Mouse (Mus musculus) embryonic facial prominence, embryonic 15.5 days (tissue): ENCODE measurements around the gene Olfr1058. TPM values are rescaled to one million over a fixed set of nuclear protein-coding genes. Genes with fewer than 3 reads are reported as not detected.
"Not testable (repeated sequence)": the region's sequence is repeated elsewhere in the genome, so short reads cannot be mapped to it uniquely, and the experiment has no call there.

Experiments used
- ATAC-seq: fragments of 200-750 bp; cut with Nextera tagmentation; 2 replicates; pipeline ENCODE4 v1.8.0; 2017; ENCODE audit warnings: low read depth, moderate TSS enrichment; ENCODE audit not compliant: insufficient number of reproducible peaks, low FRiP score, low TSS enrichment
- H3K27ac ChIP-seq: fragments of 300-500 bp; sonication (generic); replicated peaks from 2 replicates; pipeline ENCODE4 v1.5.1; 2015; ENCODE audit warnings: mild to moderate bottlenecking, inconsistent platforms
- H3K27me3 ChIP-seq: fragments of 300-500 bp; sonication (generic); 2 replicates; pipeline ENCODE4 v1.6.1; 2015; ENCODE audit warnings: inconsistent platforms
- H3K36me3 ChIP-seq: fragments of 300-500 bp; sonication (generic); 2 replicates; pipeline ENCODE4 v1.6.1; 2015; ENCODE audit warnings: mild to moderate bottlenecking, inconsistent platforms
- H3K4me1 ChIP-seq: fragments of 300-500 bp; sonication (generic); 2 replicates; pipeline ENCODE4 v1.6.1; 2015; ENCODE audit warnings: inconsistent platforms
- H3K4me2 ChIP-seq: fragments of 300-500 bp; sonication (generic); replicated peaks from 2 replicates; pipeline ENCODE4 v1.6.1; 2015; ENCODE audit warnings: mild to moderate bottlenecking, inconsistent platforms
- H3K4me3 ChIP-seq: fragments of 300-500 bp; sonication (generic); replicated peaks from 2 replicates; pipeline ENCODE4 v1.5.1; 2015; ENCODE audit warnings: mild to moderate bottlenecking, inconsistent platforms
- H3K9ac ChIP-seq: fragments of 300-500 bp; sonication (generic); 2 replicates; pipeline ENCODE4 v1.6.1; 2015; ENCODE audit warnings: inconsistent platforms
- H3K9me3 ChIP-seq: fragments of 300-500 bp; sonication (generic); replicated peaks from 2 replicates; pipeline ENCODE4 v1.6.1; 2016; ENCODE audit warnings: inconsistent platforms
- WGBS: fragments of 180-500 bp; shearing (Covaris S2); methylation state at CpG from one replicate; pipeline ENCODE4 v1.1.7; 2015; 5-methylcytosine and 5-hydroxymethylcytosine counted together
- polyA plus RNA-seq: library from polyadenylated mRNA; unstranded; fragments of >200 nt; fragmentation: Nextera tagmentation; extraction: Ambion mirVana; gene quantifications from 2 replicates; pipeline ENCODE4 v1.2.1, GENCODE M21; 2015

Olfr1058 gene
- polyA plus RNA-seq, result 0.22 and 0.98 TPM in 2 replicates

- H3K36me3 ChIP-seq, H3K4me1 ChIP-seq, H3K27me3 ChIP-seq, H3K27ac ChIP-seq, H3K9me3 ChIP-seq, ATAC-seq, H3K4me2 ChIP-seq, H3K9ac ChIP-seq, H3K4me3 ChIP-seq: not testable (repeated sequence)
Measured at GRCm38 (mm10) chr2:86388461-86388860, at the start of gene Olfr1058. Gene Olfr1058, minus strand, starts transcription at chr2:86388561.

GRCm38 (mm10) chr2:86428511-86428910, 40.1 kb upstream of the Olfr1058 start:
- ATAC-seq, H3K4me2 ChIP-seq, H3K36me3 ChIP-seq, H3K4me1 ChIP-seq, H3K27ac ChIP-seq, H3K9ac ChIP-seq, H3K27me3 ChIP-seq, H3K9me3 ChIP-seq, H3K4me3 ChIP-seq: not testable (repeated sequence)
- WGBS, result 75% methylated on average over 8 of the region's 8 CpGs

GRCm38 (mm10) chr2:86426649-86427048, 38.3 kb upstream of the Olfr1058 start, which contains the start of gene Olfr1062:
Gene Olfr1062, minus strand, starts transcription at chr2:86426749.
- H3K27me3 ChIP-seq, H3K4me1 ChIP-seq, ATAC-seq, H3K4me2 ChIP-seq, H3K4me3 ChIP-seq, H3K9ac ChIP-seq, H3K9me3 ChIP-seq, H3K27ac ChIP-seq, H3K36me3 ChIP-seq: not testable (repeated sequence)

GRCm38 (mm10) chr2:86413950-86414349, 25.6 kb upstream of the Olfr1058 start, which contains the start of gene Olfr1061:
Gene Olfr1061, minus strand, starts transcription at chr2:86414050.
- WGBS, result 77% methylated on average over 1 of the region's 1 CpGs

DNA sequence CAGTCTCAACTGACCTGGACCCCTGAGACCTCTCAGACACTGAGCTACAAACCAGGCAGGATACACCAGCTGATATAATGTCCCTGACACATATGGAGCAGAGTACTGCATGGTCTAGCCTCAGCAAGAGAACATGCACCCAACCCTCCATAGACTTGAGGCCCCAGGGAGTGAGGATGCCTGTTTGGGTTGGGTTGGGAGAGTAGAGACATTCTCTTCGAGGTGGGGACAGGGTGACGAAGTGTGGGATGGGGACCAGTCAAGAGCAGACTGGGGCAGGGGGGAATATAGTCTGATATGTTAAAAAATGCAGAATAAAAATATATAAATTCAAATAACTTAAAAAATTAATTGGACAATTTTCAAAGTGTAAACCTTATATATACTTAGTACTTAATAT, 6.8 kb upstream of the Olfr1058 start:
- Histone ChIP-seq H3K4me3 (no peak overlapping the region), H3K9me3 (no peaks in the 10 kb centered on the region), H3K4me2 (no peak overlapping the region), H3K4me1 (no peaks in the 10 kb centered on the region), H3K36me3 (no peaks in the 10 kb centered on the region), H3K9ac (no peak overlapping the region), H3K27me3 (no peaks in the 10 kb centered on the region), H3K27ac (no peak overlapping the region)
- WGBS, result 88% methylated on average over 2 of the region's 2 CpGs
- no peak for ATAC-seq

More at GRCm38 (mm10) chr2:86413950-86414349, 25.6 kb upstream of the Olfr1058 start, which contains the start of gene Olfr1061:
- no peaks in the 10 kb centered on the region for H3K27me3 ChIP-seq
- no peaks in the 10 kb centered on the region for H3K36me3 ChIP-seq
- H3K4me2 ChIP-seq, result no peak within 1 kb of the TSS
- H3K4me3 ChIP-seq, result no peak within 1 kb of the TSS
- no peak within 1 kb of the TSS for H3K9ac ChIP-seq
- no peak within 1 kb of the TSS for H3K27ac ChIP-seq
- ATAC-seq, result no peak
- no peaks in the 10 kb centered on the region for H3K9me3 ChIP-seq
- H3K4me1 ChIP-seq, result no peaks in the 10 kb centered on the region

GRCm38 (mm10) chr2:86378293-86378692, 10.1 kb downstream of the Olfr1058 start, which contains the start of gene Olfr1057:
Gene Olfr1057, minus strand, starts transcription at chr2:86378393.
- Histone ChIP-seq H3K9me3 (no peaks in the 10 kb centered on the region), H3K36me3 (no peaks in the 10 kb centered on the region), H3K27ac (no peak within 1 kb of the TSS), H3K4me1 (no peaks in the 10 kb centered on the region), H3K27me3 (no peaks in the 10 kb centered on the region), H3K9ac (no peak within 1 kb of the TSS), H3K4me3 (no peak within 1 kb of the TSS), H3K4me2 (no peak within 1 kb of the TSS)
- ATAC-seq, result no peak

- not testable (repeated sequence) for H3K27me3 ChIP-seq, H3K9ac ChIP-seq, H3K27ac ChIP-seq, H3K4me1 ChIP-seq, H3K4me3 ChIP-seq, H3K36me3 ChIP-seq, H3K4me2 ChIP-seq, H3K9me3 ChIP-seq, ATAC-seq
- 100% methylated on average over 1 of the region's 6 CpGs for WGBS
Measured at GRCm38 (mm10) chr2:86366342-86366741, 22.0 kb downstream of the Olfr1058 start.

DNA sequence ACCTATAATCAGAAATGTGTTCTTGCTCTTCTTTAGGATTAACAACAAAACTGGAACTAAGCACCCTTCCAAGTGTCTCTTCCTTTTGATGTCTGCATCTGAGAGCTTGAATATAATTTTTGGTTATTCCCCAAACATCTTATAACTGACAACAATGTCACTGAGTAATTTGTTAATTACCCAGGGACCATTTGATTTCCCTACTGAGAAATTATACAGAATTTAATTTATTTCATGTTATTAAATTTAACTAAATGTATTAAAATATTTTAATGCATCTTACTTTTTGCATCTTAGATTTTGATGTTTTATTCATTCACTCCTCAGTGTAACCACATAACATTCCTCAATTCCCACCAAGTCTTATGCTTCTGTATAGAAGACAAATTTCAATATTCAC, 26.0 kb downstream of the Olfr1058 start, which contains the start of gene Olfr1056:
Gene Olfr1056, minus strand, starts transcription at position 101 of the 400 bp plus-strand sequence.
- H3K4me1 ChIP-seq, result no peaks in the 10 kb centered on the region
- H3K4me3 ChIP-seq, result no peak within 1 kb of the TSS
- H3K4me2 ChIP-seq, result no peak within 1 kb of the TSS
- ATAC-seq, result no peak
- H3K9me3 ChIP-seq, result no peaks in the 10 kb centered on the region
- no peak within 1 kb of the TSS for H3K27ac ChIP-seq
- H3K9ac ChIP-seq, result no peak within 1 kb of the TSS
- H3K36me3 ChIP-seq, result no peaks in the 10 kb centered on the region
- no peaks in the 10 kb centered on the region for H3K27me3 ChIP-seq

DNA sequence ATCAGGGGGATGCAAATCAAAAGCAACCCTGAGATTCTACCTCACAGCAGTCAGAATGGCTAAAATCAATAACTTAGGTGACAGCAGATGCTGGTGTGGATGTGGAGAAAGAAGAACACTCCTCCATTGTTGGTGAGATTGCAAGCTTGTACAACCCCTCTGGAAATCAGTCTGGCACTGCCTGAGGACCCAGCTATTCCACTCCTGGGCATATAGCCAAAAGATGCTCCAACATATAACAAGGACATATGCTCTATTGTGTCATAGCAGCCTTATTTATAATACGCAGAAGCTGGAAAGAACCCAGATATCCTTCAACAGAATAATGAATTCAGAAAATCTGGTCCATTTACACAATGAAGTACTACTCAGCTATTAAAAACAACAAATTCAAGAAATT, 36.6 kb downstream of the Olfr1058 start:
- not testable (repeated sequence) for H3K27ac ChIP-seq, H3K4me1 ChIP-seq, H3K4me2 ChIP-seq, H3K36me3 ChIP-seq, H3K4me3 ChIP-seq, H3K9ac ChIP-seq, H3K27me3 ChIP-seq, ATAC-seq, H3K9me3 ChIP-seq
- 83% methylated on average over 1 of the region's 1 CpGs for WGBS

DNA sequence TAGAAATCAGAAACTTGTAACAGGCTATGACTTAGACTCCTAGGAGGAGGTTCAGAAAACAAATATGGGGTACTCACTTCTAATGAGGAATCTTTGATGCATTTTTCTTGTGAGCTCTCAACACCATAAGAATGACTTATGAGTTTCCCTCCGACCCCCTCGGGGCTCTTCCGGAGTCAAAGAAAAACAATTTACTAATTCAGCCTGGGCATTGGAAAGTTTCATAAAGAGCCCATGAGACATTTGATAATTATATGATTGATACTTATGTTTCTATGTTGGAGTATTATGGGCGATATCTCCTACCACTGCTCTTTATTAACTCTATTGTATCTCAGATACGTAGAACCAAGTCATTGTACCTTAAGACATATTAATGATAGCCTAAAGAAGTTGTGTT, 38.2 kb downstream of the Olfr1058 start, which contains the start of gene Olfr1055:
Gene Olfr1055, minus strand, starts transcription at position 101 of the 400 bp plus-strand sequence.
- no peaks in the 10 kb centered on the region for H3K4me1 ChIP-seq
- no peak within 1 kb of the TSS for H3K4me2 ChIP-seq
- H3K9me3 ChIP-seq, result no peaks in the 10 kb centered on the region
- no peak within 1 kb of the TSS for H3K9ac ChIP-seq
- no peak within 1 kb of the TSS for H3K4me3 ChIP-seq
- no peak for ATAC-seq
- no peaks in the 10 kb centered on the region for H3K36me3 ChIP-seq
- no peak within 1 kb of the TSS for H3K27ac ChIP-seq
- WGBS, result 85% methylated on average over 5 of the region's 5 CpGs
- no peaks in the 10 kb centered on the region for H3K27me3 ChIP-seq

- Histone ChIP-seq H3K9me3 (no peaks in the 10 kb centered on the region), H3K4me2 (no peak within 1 kb of the TSS), H3K36me3 (no peaks in the 10 kb centered on the region), H3K27ac (no peak within 1 kb of the TSS), H3K4me1 (no peaks in the 10 kb centered on the region), H3K4me3 (no peak within 1 kb of the TSS), H3K9ac (no peak within 1 kb of the TSS), H3K27me3 (no peaks in the 10 kb centered on the region)
- no peak for ATAC-seq
- 92% methylated on average over 3 of the region's 3 CpGs for WGBS
Measured at GRCm38 (mm10) chr2:86335333-86335732, 53.0 kb downstream of the Olfr1058 start, which contains the start of gene Olfr1054. Gene Olfr1054, minus strand, starts transcription at chr2:86335433.
